Mouse (Mus musculus) spleen, postnatal 4 days (tissue): ENCODE data around the gene Dlx2.

Source experiments
- DNase-seq, 2 experiments: peaks; one replicate each; pipeline ENCODE4 v3.0.0; 2022; ENCODE audit warnings: low spot score in 2 of 2

Dlx2 gene

GRCm38 (mm10) chr2:71546640-71547071 lies at the start of gene Dlx2:
TSS of gene Dlx2 (minus strand) at chr2:71546754.
- no peak for DNase-seq

- no peak for DNase-seq
Measured at GRCm38 (mm10) chr2:71594466-71594865, 47.9 kb upstream of the Dlx2 start.

- DNase-seq: no peak
Measured at GRCm38 (mm10) chr2:71589114-71589513, 42.6 kb upstream of the Dlx2 start.

GRCm38 (mm10) chr2:71581488-71581887 lies 34.9 kb upstream of the Dlx2 start:
- no peak for DNase-seq

- DNase-seq: peak; percentile 48 to 74
Measured at GRCm38 (mm10) chr2:71580632-71581466, 34.3 kb upstream of the Dlx2 start.

- DNase-seq: no peak
Measured at GRCm38 (mm10) chr2:71577059-71577458, 30.5 kb upstream of the Dlx2 start.

GRCm38 (mm10) chr2:71573736-71574135 lies 27.2 kb upstream of the Dlx2 start:
- DNase-seq: no peak

GRCm38 (mm10) chr2:71566466-71566865 lies 19.9 kb upstream of the Dlx2 start:
- DNase-seq: no peak

- no peak for DNase-seq
Measured at GRCm38 (mm10) chr2:71556071-71556470, 9.5 kb upstream of the Dlx2 start.

GRCm38 (mm10) chr2:71551704-71552103 lies 5.2 kb upstream of the Dlx2 start:
- no peak for DNase-seq

- no peak for DNase-seq
Measured at GRCm38 (mm10) chr2:71550330-71550729, 3.8 kb upstream of the Dlx2 start.

- peak; percentile 71 to 90 for DNase-seq
Measured at GRCm38 (mm10) chr2:71547829-71548228, 1.3 kb upstream of the Dlx2 start.

- peak in 1 of 2 experiments; percentile 70 for DNase-seq
Measured at GRCm38 (mm10) chr2:71545882-71546639, 493 bp downstream of the Dlx2 start.

- DNase-seq: peak in 1 of 2 experiments; percentile 67
Measured at GRCm38 (mm10) chr2:71545401-71545881, 1.1 kb downstream of the Dlx2 start.

- DNase-seq: peak in 1 of 2 experiments; percentile 67
Measured at GRCm38 (mm10) chr2:71544391-71545285, 1.9 kb downstream of the Dlx2 start.

GRCm38 (mm10) chr2:71543948-71544347 lies 2.6 kb downstream of the Dlx2 start:
- DNase-seq: no peak

GRCm38 (mm10) chr2:71543531-71543930 lies 3.0 kb downstream of the Dlx2 start:
- no peak for DNase-seq

- no peak for DNase-seq
Measured at GRCm38 (mm10) chr2:71542816-71543301, 3.7 kb downstream of the Dlx2 start.

GRCm38 (mm10) chr2:71542227-71542815 lies 4.2 kb downstream of the Dlx2 start:
- DNase-seq: no peak

- DNase-seq: no peak
Measured at GRCm38 (mm10) chr2:71541418-71542226, 4.9 kb downstream of the Dlx2 start.
